Mouse (Mus musculus): ENCODE results near the gene 1700018G05Rik. TPM values are rescaled to one million over a fixed set of nuclear protein-coding genes. Genes with fewer than 3 reads are reported as not detected.
"Not testable (repeated sequence)": the region's sequence is repeated elsewhere in the genome, so short reads cannot be mapped to it uniquely, and the experiment has no call there.

Gene 1700018G05Rik
- not detected in 3 replicates for total RNA-seq (2017)

GRCm38 (mm10) chrX:102928072-102928471 is at the start of gene 1700018G05Rik:
Gene 1700018G05Rik (plus strand): TSS chrX:102928372.
- ATAC-seq (replicated peaks; ENCODE audit: insufficient number of reproducible peaks, low FRiP score, low TSS enrichment, poor library complexity, severe bottlenecking): not testable (repeated sequence)

DNA sequence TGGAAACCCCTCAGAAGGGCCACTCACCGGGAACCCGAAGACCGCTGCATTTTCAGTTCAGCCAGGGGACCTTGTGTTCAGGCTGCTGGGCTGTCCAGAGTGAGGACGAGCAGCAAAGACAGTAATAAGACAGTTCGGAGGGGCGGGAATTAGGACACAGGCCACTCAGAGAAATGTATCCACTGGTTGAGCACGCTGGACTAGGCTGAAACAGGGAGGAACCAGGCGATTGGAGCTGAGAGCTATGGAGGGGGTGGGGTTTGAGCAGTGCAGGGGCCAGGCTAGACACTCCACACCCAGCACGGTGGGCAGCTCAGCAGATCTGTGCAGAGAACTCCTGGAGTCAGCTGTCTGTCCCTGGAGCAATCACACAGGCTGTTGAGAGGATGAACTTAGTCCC is 19.6 kb upstream of the 1700018G05Rik start, which contains the start of the genes Dmrtc1a and 1700011M02Rik:
Dmrtc1a (minus strand) TSS at position 101 of the 400 bp plus-strand sequence.
1700011M02Rik (plus strand) TSS at position 319 of the 400 bp plus-strand sequence.
- ATAC-seq (replicated peaks; ENCODE audit: insufficient number of reproducible peaks, low FRiP score, low TSS enrichment, poor library complexity, severe bottlenecking): not testable (repeated sequence)

GRCm38 (mm10) chrX:102914823-102915222 is 13.3 kb upstream of the 1700018G05Rik start:
- ATAC-seq (replicated peaks; ENCODE audit: insufficient number of reproducible peaks, low FRiP score, low TSS enrichment, poor library complexity, severe bottlenecking): not testable (repeated sequence)

DNA sequence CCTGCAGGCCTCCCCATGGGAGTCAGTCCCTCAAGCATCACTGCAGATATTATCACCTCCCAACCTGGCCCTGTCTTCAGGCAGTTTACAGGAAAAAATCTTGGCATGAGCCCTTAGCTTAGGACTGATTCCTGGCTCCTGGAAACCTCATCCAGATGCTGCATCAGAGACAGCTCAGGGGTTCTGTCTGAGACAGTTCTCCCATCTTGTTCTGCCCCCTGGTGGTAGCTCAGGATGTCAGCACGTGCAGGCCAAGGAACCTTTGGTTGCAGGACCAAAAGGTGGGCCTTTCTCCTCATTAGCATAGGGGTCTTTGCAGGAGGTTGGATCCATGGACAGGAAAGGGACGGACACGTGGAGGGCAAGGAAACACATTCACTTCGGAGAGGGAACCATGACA is 1.5 kb upstream of the 1700018G05Rik start:
- not testable (repeated sequence) for ATAC-seq (replicated peaks; ENCODE audit: insufficient number of reproducible peaks, low FRiP score, low TSS enrichment, poor library complexity, severe bottlenecking)

GRCm38 (mm10) chrX:102932992-102933570 is 4.9 kb downstream of the 1700018G05Rik start:
- no peak for ATAC-seq (replicated peaks; ENCODE audit: insufficient number of reproducible peaks, low FRiP score, low TSS enrichment, poor library complexity, severe bottlenecking)

DNA sequence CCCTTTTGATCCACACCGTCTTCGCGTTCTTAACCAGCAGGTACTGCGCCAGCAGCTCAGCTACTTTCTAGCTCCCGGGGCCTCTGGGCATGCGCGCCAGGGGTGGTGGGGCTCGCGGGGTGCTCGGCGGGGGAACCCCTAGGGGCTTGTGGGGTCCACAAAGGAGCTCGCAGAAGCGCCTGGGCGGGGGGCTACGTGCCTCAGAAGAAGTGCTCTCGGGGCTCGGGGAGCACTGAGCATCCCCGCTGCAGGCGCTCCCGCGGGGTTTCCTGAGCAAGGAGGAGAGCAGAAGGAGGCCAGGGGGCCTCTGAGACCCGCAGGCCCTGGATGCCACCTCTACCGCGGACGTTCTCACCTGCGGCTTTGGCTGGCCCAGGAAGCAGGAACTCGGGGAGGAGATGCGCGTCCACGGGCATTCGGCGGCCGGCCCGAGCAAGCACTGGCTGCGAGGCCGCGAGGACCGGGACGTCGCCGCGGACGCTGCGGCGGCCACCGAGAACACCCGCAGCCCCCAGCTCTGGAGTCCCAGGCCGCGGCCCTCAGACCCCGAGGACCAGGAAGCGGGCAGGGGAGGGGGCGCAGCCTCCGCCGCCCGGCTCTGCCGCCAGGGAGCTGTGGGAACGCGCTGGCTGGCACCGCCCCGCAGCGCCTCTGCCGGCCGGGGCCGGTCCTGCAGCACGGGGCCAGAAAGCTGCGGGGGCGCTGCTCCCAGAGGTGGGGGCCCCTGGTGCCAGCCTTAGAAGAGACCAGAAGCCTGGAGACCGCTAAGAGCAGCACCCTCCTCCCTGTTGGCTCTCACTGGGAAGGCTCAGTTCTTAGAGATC is 5.6 kb downstream of the 1700018G05Rik start:
- no peak for ATAC-seq (replicated peaks; ENCODE audit: insufficient number of reproducible peaks, low FRiP score, low TSS enrichment, poor library complexity, severe bottlenecking)

GRCm38 (mm10) chrX:102934395-102934764 is 6.2 kb downstream of the 1700018G05Rik start:
- ATAC-seq (replicated peaks; ENCODE audit: insufficient number of reproducible peaks, low FRiP score, low TSS enrichment, poor library complexity, severe bottlenecking): no peak

DNA sequence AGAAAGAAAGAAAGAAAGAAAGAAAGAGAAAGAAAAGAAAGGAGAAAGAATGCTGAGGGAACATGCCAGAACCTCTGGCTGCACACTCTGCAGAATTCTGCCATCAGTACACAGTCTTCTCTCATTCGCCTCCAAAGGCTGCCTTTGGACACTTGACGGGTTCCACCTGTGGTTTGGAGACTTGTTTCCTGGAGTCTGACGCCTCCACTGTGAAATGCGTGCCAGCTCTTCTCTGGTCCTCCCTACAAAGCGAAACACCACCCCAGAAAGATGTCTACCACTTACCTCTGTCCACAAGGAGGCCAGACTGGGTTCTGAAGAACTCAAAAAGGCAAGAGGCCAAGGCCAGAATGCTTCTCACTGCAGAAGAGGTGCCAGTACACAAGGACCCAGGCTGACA is 8.6 kb downstream of the 1700018G05Rik start:
- no peak for ATAC-seq (replicated peaks; ENCODE audit: insufficient number of reproducible peaks, low FRiP score, low TSS enrichment, poor library complexity, severe bottlenecking)

DNA sequence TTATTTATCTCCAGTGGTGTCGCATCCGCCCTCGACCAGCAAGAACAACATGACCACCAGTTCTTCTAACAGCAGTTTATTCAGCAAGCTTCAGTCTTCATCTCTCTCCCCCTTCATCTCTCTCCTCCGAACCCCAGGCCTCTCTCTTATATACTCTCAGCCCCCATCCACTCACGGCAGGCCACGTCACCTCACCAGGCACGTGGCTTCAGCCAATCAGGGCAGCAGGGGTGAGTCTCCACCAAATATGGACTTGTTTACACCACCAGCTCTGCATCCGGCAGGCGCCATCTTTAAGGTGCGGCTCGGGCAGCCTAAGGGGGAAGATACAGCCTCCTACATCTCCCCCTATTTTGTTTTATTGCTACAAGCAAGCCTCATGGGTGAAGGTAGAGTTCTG is 22.0 kb downstream of the 1700018G05Rik start:
- not testable (repeated sequence) for ATAC-seq (replicated peaks; ENCODE audit: insufficient number of reproducible peaks, low FRiP score, low TSS enrichment, poor library complexity, severe bottlenecking)

- no peak for ATAC-seq (replicated peaks; ENCODE audit: insufficient number of reproducible peaks, low FRiP score, low TSS enrichment, poor library complexity, severe bottlenecking)
These were observed 30.7 kb downstream of the 1700018G05Rik start for GRCm38 (mm10) chrX:102958917-102959316.

- no peak for ATAC-seq (replicated peaks; ENCODE audit: insufficient number of reproducible peaks, low FRiP score, low TSS enrichment, poor library complexity, severe bottlenecking)
These were observed 32.4 kb downstream of the 1700018G05Rik start for GRCm38 (mm10) chrX:102960581-102960980.

Other genes starting within 250 kb of the 1700018G05Rik start
- not detected in 3 replicates for gene Gm3880, start 241.4 kb upstream of the 1700018G05Rik start, total RNA-seq (2017)
- gene Gm9112, start 220.7 kb upstream of the 1700018G05Rik start, total RNA-seq (2017): not detected in 3 replicates
- gene Dmrtc1b, start 220.5 kb upstream of the 1700018G05Rik start, total RNA-seq (2017): not detected in 3 replicates
- gene Dmrtc1c1, start 125.4 kb upstream of the 1700018G05Rik start, total RNA-seq (2017): not detected in 3 replicates
- not detected in 3 replicates for gene Dmrtc1c2, start 73.8 kb upstream of the 1700018G05Rik start, total RNA-seq (2017)
- not detected in 3 replicates for gene 1700031F05Rik, start 60.4 kb upstream of the 1700018G05Rik start, total RNA-seq (2017)
- gene Dmrtc1a, start 19.7 kb upstream of the 1700018G05Rik start, total RNA-seq (2017): not detected in 3 replicates
- not detected in 3 replicates for gene 1700011M02Rik, start 19.5 kb upstream of the 1700018G05Rik start, total RNA-seq (2017)

All from monocyte, adult 5-6 weeks (primary cell).